Mouse (Mus musculus) thymus, adult 2 months (tissue): ENCODE measurements around the gene Tppp3. TPM values are rescaled to one million over a fixed set of nuclear protein-coding genes. Genes with fewer than 3 reads are reported as not detected.
A peak's percentile ranks its signal among the peaks of the same experiment; 100 is the strongest.

Experiments
- DNase-seq: peaks from one replicate; pipeline ENCODE4 v3.0.0; 2021
- H3K27ac ChIP-seq: fragments of 200-500 bp; 2 replicates; pipeline ENCODE4 v1.5.1; 2012; ENCODE audit warnings: low read length, control low read depth; ENCODE audit not compliant: control insufficient read depth, insufficient read depth
- H3K27me3 ChIP-seq: fragments of 200-500 bp; 2 replicates; pipeline ENCODE4 v1.6.1; 2012; ENCODE audit warnings: mild to moderate bottlenecking, low read length, moderate library complexity, mixed read lengths; ENCODE audit not compliant: control insufficient read depth, insufficient read depth
- H3K36me3 ChIP-seq: fragments of 200-500 bp; 2 replicates; pipeline ENCODE4 v1.6.1; 2012; ENCODE audit warnings: mild to moderate bottlenecking, low read length, moderate library complexity; ENCODE audit not compliant: control insufficient read depth, insufficient read depth
- H3K4me1 ChIP-seq: fragments of 200-500 bp; replicated peaks from 2 replicates; pipeline ENCODE4 v1.6.1; 2012; ENCODE audit warnings: low read length; ENCODE audit not compliant: control insufficient read depth, insufficient read depth
- H3K4me3 ChIP-seq: fragments of 200-500 bp; 2 replicates; pipeline ENCODE4 v1.5.1; 2012; ENCODE audit warnings: mild to moderate bottlenecking, low read length, control low read depth, moderate library complexity; ENCODE audit not compliant: control insufficient read depth, insufficient read depth
- CTCF ChIP-seq: fragments of 200-500 bp; IDR thresholded peaks from 2 replicates; pipeline ENCODE4 v1.5.1; 2012; ENCODE audit warnings: mild to moderate bottlenecking, control low read depth, low read length, moderate library complexity, borderline replicate concordance; ENCODE audit not compliant: control insufficient read depth, poor library complexity, insufficient read depth; ENCODE audit errors: extremely low read depth
- POLR2A ChIP-seq: fragments of 200-500 bp; IDR thresholded peaks from 2 replicates; pipeline ENCODE4 v1.6.1; 2012; ENCODE audit warnings: mild to moderate bottlenecking, low read length, control low read depth, moderate library complexity; ENCODE audit not compliant: control insufficient read depth, poor library complexity, insufficient read depth; ENCODE audit errors: extremely low read depth
- WGBS: fragments of 180-500 bp; shearing (Covaris S2); methylation state at CpG from one replicate; pipeline ENCODE4 v1.1.7; 2018; 5-methylcytosine and 5-hydroxymethylcytosine counted together
- polyA plus RNA-seq: library from polyadenylated mRNA; depleted of rRNA; stranded (reverse); fragments of >200 nt; gene quantifications from 2 replicates; pipeline ENCODE4 v1.2.3, GENCODE M21; 2012

The Tppp3 gene
- polyA plus RNA-seq, 1 experiment = 27.8 TPM

- 0 out of 2 replicates have a peak, but pooled peaks cover 9% of the 10 kb centered on the region for H3K4me1 ChIP-seq
- no peaks in the 10 kb centered on the region for H3K36me3 ChIP-seq
- no peak for DNase-seq
- H3K27me3 ChIP-seq = no peaks in the 10 kb centered on the region
- H3K27ac ChIP-seq = no peak overlapping the region
- no peak overlapping the region for H3K4me3 ChIP-seq
- WGBS = 93% methylated on average over 3 of the region's 3 CpGs
- TF ChIP-seq CTCF = no peak
- TF ChIP-seq POLR2A = no peak
Measured at GRCm38 (mm10) chr8:105477792-105478191, 6.5 kb upstream of the Tppp3 start.

- peak; percentile 47 for DNase-seq
- H3K4me1 ChIP-seq = 0 out of 2 replicates have a peak, but pooled peaks cover 9% of the 10 kb centered on the region
- no peaks in the 10 kb centered on the region for H3K36me3 ChIP-seq
- no peak overlapping the region for H3K4me3 ChIP-seq
- WGBS = 67% methylated on average over 25 of the region's 25 CpGs
- no peaks in the 10 kb centered on the region for H3K27me3 ChIP-seq
- TF ChIP-seq POLR2A (no peak), CTCF (peak; percentile 64; the same call in 1 of the 2 replicates)
- H3K27ac ChIP-seq = no peak overlapping the region
Measured at GRCm38 (mm10) chr8:105476628-105477413, 5.5 kb upstream of the Tppp3 start.

- 98% methylated on average over 7 of the region's 7 CpGs for WGBS
- Histone ChIP-seq H3K4me1 (0 out of 2 replicates have a peak, but pooled peaks cover 9% of the 10 kb centered on the region), H3K27me3 (no peaks in the 10 kb centered on the region), H3K4me3 (no peak overlapping the region), H3K27ac (no peak overlapping the region), H3K36me3 (no peaks in the 10 kb centered on the region)
- DNase-seq = no peak
- TF ChIP-seq CTCF = no peak
- TF ChIP-seq POLR2A = no peak
Measured at GRCm38 (mm10) chr8:105476161-105476560, 4.8 kb upstream of the Tppp3 start.

- Histone ChIP-seq H3K4me1 (0 out of 2 replicates have a peak, but pooled peaks cover 9% of the 10 kb centered on the region), H3K27ac (no peak overlapping the region), H3K36me3 (no peaks in the 10 kb centered on the region), H3K4me3 (no peak overlapping the region), H3K27me3 (no peaks in the 10 kb centered on the region)
- 93% methylated on average over 8 of the region's 8 CpGs for WGBS
- no peak for DNase-seq
- TF ChIP-seq POLR2A (no peak), CTCF (no peak)
Measured at GRCm38 (mm10) chr8:105475742-105476141, 4.4 kb upstream of the Tppp3 start.

- no peak for DNase-seq
- 94% methylated on average over 4 of the region's 4 CpGs for WGBS
- TF ChIP-seq POLR2A (no peak), CTCF (no peak)
- Histone ChIP-seq H3K36me3 (no peaks in the 10 kb centered on the region), H3K27ac (no peak overlapping the region), H3K4me3 (no peak overlapping the region), H3K4me1 (0 out of 2 replicates have a peak, but pooled peaks cover 9% of the 10 kb centered on the region), H3K27me3 (no peaks in the 10 kb centered on the region)
Measured at GRCm38 (mm10) chr8:105475254-105475653, 3.9 kb upstream of the Tppp3 start.

GRCm38 (mm10) chr8:105474680-105475079 lies 3.4 kb upstream of the Tppp3 start:
- no peaks in the 10 kb centered on the region for H3K36me3 ChIP-seq
- no peak for DNase-seq
- TF ChIP-seq POLR2A (no peak), CTCF (no peak)
- 0 out of 2 replicates have a peak, but pooled peaks cover 9% of the 10 kb centered on the region for H3K4me1 ChIP-seq
- H3K27ac ChIP-seq = no peak overlapping the region
- H3K4me3 ChIP-seq = no peak overlapping the region
- no peaks in the 10 kb centered on the region for H3K27me3 ChIP-seq
- WGBS = 33% methylated on average over 5 of the region's 5 CpGs
